Mouse (Mus musculus) WW6 (cell line): ENCODE data around the gene Ptpro.

Experiments used
- DNase-seq: peaks from one replicate; pipeline ENCODE4 v3.0.0-alpha.2; 2013; ENCODE audit warnings: low read depth, low spot score

Ptpro gene

GRCm38 (mm10) chr6:137294973-137295820 is 43.1 kb downstream of the Ptpro start:
- no peak for DNase-seq

GRCm38 (mm10) chr6:137302561-137302960 is 50.4 kb downstream of the Ptpro start:
- DNase-seq = no peak

GRCm38 (mm10) chr6:137303824-137304223 is 51.7 kb downstream of the Ptpro start:
- no peak for DNase-seq

GRCm38 (mm10) chr6:137315265-137315664 is 63.1 kb downstream of the Ptpro start:
- no peak for DNase-seq

- no peak for DNase-seq
Observed at GRCm38 (mm10) chr6:137316358-137316757, 64.2 kb downstream of the Ptpro start.

- no peak for DNase-seq
Observed at GRCm38 (mm10) chr6:137317509-137317908, 65.4 kb downstream of the Ptpro start.

- no peak for DNase-seq
Observed at GRCm38 (mm10) chr6:137318242-137318861, 66.2 kb downstream of the Ptpro start.

GRCm38 (mm10) chr6:137319658-137320057 is 67.5 kb downstream of the Ptpro start:
- no peak for DNase-seq

GRCm38 (mm10) chr6:137327718-137328117 is 75.6 kb downstream of the Ptpro start:
- DNase-seq = no peak

GRCm38 (mm10) chr6:137328228-137328627 is 76.1 kb downstream of the Ptpro start:
- DNase-seq = no peak

- no peak for DNase-seq
Observed at GRCm38 (mm10) chr6:137330782-137331181, 78.7 kb downstream of the Ptpro start.

- no peak for DNase-seq
Observed at GRCm38 (mm10) chr6:137331826-137332225, 79.7 kb downstream of the Ptpro start.

GRCm38 (mm10) chr6:137339071-137339470 is 87.0 kb downstream of the Ptpro start:
- no peak for DNase-seq

GRCm38 (mm10) chr6:137343688-137344441 is 91.7 kb downstream of the Ptpro start:
- no peak for DNase-seq

- no peak for DNase-seq
Observed at GRCm38 (mm10) chr6:137360166-137360565, 108.0 kb downstream of the Ptpro start.

GRCm38 (mm10) chr6:137362216-137362615 is 110.1 kb downstream of the Ptpro start:
- DNase-seq = no peak

- no peak for DNase-seq
Observed at GRCm38 (mm10) chr6:137364681-137365080, 112.6 kb downstream of the Ptpro start.

- no peak for DNase-seq
Observed at GRCm38 (mm10) chr6:137365637-137366036, 113.5 kb downstream of the Ptpro start.

GRCm38 (mm10) chr6:137370745-137371144 is 118.6 kb downstream of the Ptpro start:
- DNase-seq = no peak

GRCm38 (mm10) chr6:137371455-137371854 is 119.3 kb downstream of the Ptpro start:
- DNase-seq = no peak

GRCm38 (mm10) chr6:137373920-137374319 is 121.8 kb downstream of the Ptpro start:
- DNase-seq = no peak

- no peak for DNase-seq
Observed at GRCm38 (mm10) chr6:137382546-137382945, 130.4 kb downstream of the Ptpro start.
